Mouse (Mus musculus) myocyte (in vitro differentiated cells): ENCODE measurements around the gene Col3a1. TPM values are rescaled to one million over a fixed set of nuclear protein-coding genes. Genes with fewer than 3 reads are reported as not detected.

Experiments
- H3K27me3 ChIP-seq: one replicate; pipeline ENCODE4 v1.6.1; 2011; ENCODE audit not compliant: control insufficient read depth, insufficient read depth, insufficient read length
- H3K36me3 ChIP-seq: one replicate; pipeline ENCODE4 v1.6.1; 2011; ENCODE audit not compliant: control insufficient read depth, insufficient read depth
- H3K4me2 ChIP-seq: one replicate; pipeline ENCODE4 v1.6.1; 2011; ENCODE audit warnings: low read depth, control low read depth
- H3K4me3 ChIP-seq: one replicate; pipeline ENCODE4 v1.5.1; 2011; ENCODE audit warnings: mild to moderate bottlenecking, control low read depth, moderate library complexity
- H3K79me2 ChIP-seq: one replicate; pipeline ENCODE4 v1.6.1; 2011; ENCODE audit not compliant: control insufficient read depth, insufficient read depth
- H3ac ChIP-seq: one replicate; pipeline ENCODE4 v1.6.1; 2011; ENCODE audit not compliant: control insufficient read depth, insufficient read length
- CEBPB ChIP-seq: IDR thresholded peaks from 2 replicates; pipeline ENCODE4 v1.6.1; 2011; ENCODE audit warnings: mild to moderate bottlenecking, moderate library complexity; ENCODE audit not compliant: poor library complexity, insufficient read depth, severe bottlenecking
- E2F4 ChIP-seq: IDR thresholded peaks from one replicate; pipeline ENCODE4 v1.6.1; 2011; ENCODE audit warnings: mild to moderate bottlenecking, control low read depth, moderate library complexity; ENCODE audit not compliant: insufficient read depth
- MAX ChIP-seq: IDR thresholded peaks from one replicate; pipeline ENCODE4 v1.6.1; 2011; ENCODE audit warnings: low read depth, mild to moderate bottlenecking, control low read depth
- MYOD1 ChIP-seq, 3 experiments: IDR thresholded peaks; one replicate each; pipeline ENCODE4 v1.6.1; 2011; ENCODE audit warnings: control low read depth in 2 of 3, low read depth in 2 of 3, mild to moderate bottlenecking in 2 of 3, moderate library complexity in 1 of 3; ENCODE audit not compliant: insufficient read length in 2 of 3, control insufficient read depth in 1 of 3
- MYOG ChIP-seq, 3 experiments: IDR thresholded peaks; one replicate each; pipeline ENCODE4 v1.6.1; 2011; ENCODE audit warnings: control low read depth in 2 of 3, low read depth in 2 of 3, mild to moderate bottlenecking in 2 of 3; ENCODE audit not compliant: insufficient read length in 2 of 3, control insufficient read depth in 1 of 3, insufficient read depth in 1 of 3
- POLR2A ChIP-seq: IDR thresholded peaks from one replicate; pipeline ENCODE4 v1.6.1; 2011; ENCODE audit warnings: low read depth, mild to moderate bottlenecking, control low read depth, moderate library complexity; ENCODE audit not compliant: insufficient read length
- POLR2AphosphoS2 ChIP-seq: IDR thresholded peaks from one replicate; pipeline ENCODE4 v1.6.1; 2011; ENCODE audit warnings: low read depth, control low read depth; ENCODE audit not compliant: insufficient read length
- REST ChIP-seq: IDR thresholded peaks from one replicate; pipeline ENCODE4 v1.6.1; 2011; ENCODE audit warnings: mild to moderate bottlenecking, control low read depth, moderate library complexity; ENCODE audit not compliant: insufficient read depth, insufficient read length
- SRF ChIP-seq: IDR thresholded peaks from one replicate; pipeline ENCODE4 v1.6.1; 2011; ENCODE audit warnings: low read depth; ENCODE audit not compliant: control insufficient read depth, insufficient read length
- TCF12 ChIP-seq: IDR thresholded peaks from one replicate; pipeline ENCODE4 v1.6.1; 2011; ENCODE audit warnings: mild to moderate bottlenecking, control low read depth; ENCODE audit not compliant: poor library complexity, insufficient read depth, severe bottlenecking
- TCF3 ChIP-seq: IDR thresholded peaks from one replicate; pipeline ENCODE4 v1.6.1; 2011; ENCODE audit warnings: low read depth, control low read depth; ENCODE audit not compliant: insufficient read length
- USF1 ChIP-seq: IDR thresholded peaks from one replicate; pipeline ENCODE4 v1.6.1; 2011; ENCODE audit warnings: low read depth, mild to moderate bottlenecking, control low read depth, moderate library complexity
- polyA plus RNA-seq: library from polyadenylated mRNA; unstranded; fragments of >200 nt; fragmentation: generic; extraction: Trizol; gene quantifications from one replicate; pipeline ENCODE4 v1.2.1, GENCODE M21; 2012; ENCODE audit warnings: missing spikeins

The Col3a1 gene
- polyA plus RNA-seq, 1 experiment: 708 TPM

GRCm38 (mm10) chr1:45379992-45380690 is 68.8 kb downstream of the Col3a1 start:
- Histone ChIP-seq H3K27me3 (no peaks in the 10 kb centered on the region), H3K4me2 (no peak overlapping the region), H3K36me3 (peaks cover 77% of the 10 kb centered on the region), H3ac (no peak overlapping the region), H3K4me3 (no peak overlapping the region), H3K79me2 (no peaks in the 10 kb centered on the region)
- TF ChIP-seq CEBPB: no peak
- TF ChIP-seq USF1: no peak
- TF ChIP-seq MYOD1 (IDR thresholded peaks at IDR 0.05; ENCODE audit: control insufficient read depth in 1 of 3, insufficient read length in 2 of 3, low read depth in 2 of 3): no peak
- TF ChIP-seq TCF12: no peak
- TF ChIP-seq SRF: no peak
- no peak for TF ChIP-seq POLR2A
- no peak for TF ChIP-seq MYOG (IDR thresholded peaks at IDR 0.05; ENCODE audit: control insufficient read depth in 1 of 3, insufficient read depth in 1 of 3, insufficient read length in 2 of 3, low read depth in 2 of 3)
- TF ChIP-seq E2F4: no peak
- TF ChIP-seq TCF3: no peak
- TF ChIP-seq MAX: no peak
- no peak for TF ChIP-seq POLR2AphosphoS2
- no peak for TF ChIP-seq REST

DNA sequence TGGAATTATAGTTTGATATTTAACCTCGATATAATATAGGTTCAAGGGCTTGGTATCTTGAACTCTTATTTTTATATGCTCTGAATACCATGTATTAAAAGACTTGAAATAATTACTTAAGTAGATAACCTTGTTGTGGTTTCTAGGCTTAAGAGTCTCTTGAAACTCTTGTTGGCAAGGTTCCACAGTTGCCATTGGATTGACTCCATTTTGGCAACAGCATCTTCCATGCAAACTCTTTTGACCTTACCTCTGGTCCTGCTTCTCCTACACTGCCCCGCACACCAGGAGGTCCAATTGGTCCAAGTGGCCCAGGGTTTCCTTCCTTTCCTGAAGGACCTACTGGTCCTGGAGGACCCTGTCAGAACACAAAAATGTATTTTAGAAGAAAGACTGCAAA is 70.5 kb downstream of the Col3a1 start:
- Histone ChIP-seq H3K4me3 (no peak overlapping the region), H3ac (no peak overlapping the region), H3K36me3 (peaks cover 79% of the 10 kb centered on the region), H3K79me2 (no peaks in the 10 kb centered on the region), H3K4me2 (no peak overlapping the region), H3K27me3 (no peaks in the 10 kb centered on the region)
- no peak for TF ChIP-seq MAX
- TF ChIP-seq MYOG (IDR thresholded peaks at IDR 0.05; ENCODE audit: control insufficient read depth in 1 of 3, insufficient read depth in 1 of 3, insufficient read length in 2 of 3, low read depth in 2 of 3): no peak
- TF ChIP-seq TCF12: no peak
- no peak for TF ChIP-seq TCF3
- no peak for TF ChIP-seq REST
- no peak for TF ChIP-seq POLR2A
- no peak for TF ChIP-seq E2F4
- TF ChIP-seq POLR2AphosphoS2: no peak
- TF ChIP-seq MYOD1 (IDR thresholded peaks at IDR 0.05; ENCODE audit: control insufficient read depth in 1 of 3, insufficient read length in 2 of 3, low read depth in 2 of 3): no peak

Other genes starting within 250 kb of the Col3a1 start
- 115 TPM for gene Col5a2, start 191.7 kb downstream of the Col3a1 start, polyA plus RNA-seq